ENCODE assay signal across 8 mouse cellular contexts in genomic region chr4:41760288-41760721, GRCm38 (mm10). TPM values are rescaled to one million over a fixed set of nuclear protein-coding genes. Genes with fewer than 3 reads are reported as not detected.
DNase-seq lines count a peak whose midpoint lies in the region; ATAC-seq lines count a peak whose summit lies in the region.

No protein-coding gene starts in this region.

- peak overlapping the region; percentile 99 for H3K27ac ChIP-seq in embryonic facial prominence, embryonic 13.5 days
- peak overlapping the region; percentile 90 for H3K27ac ChIP-seq in heart, embryonic 10.5 days
- peak overlapping the region; percentile 87; the same call in 1 of the 2 replicates for H3K27ac ChIP-seq in kidney, embryonic 14.5 days (ENCODE audit: low read depth, low read length)
- H3K27ac ChIP-seq in liver, embryonic 11.5 days (ENCODE audit: low read depth, low read length) = peak overlapping the region; percentile 77
- peak overlapping the region; percentile 94 for H3K27ac ChIP-seq in stomach, embryonic 16.5 days (ENCODE audit: low read length)

- DNase-seq in 416B (ENCODE audit: low read depth) = peak; percentile 33
- peak; percentile 73 to 79 for DNase-seq in adrenal gland, postnatal 4 days (ENCODE audit: low spot score in 2 of 2)
- DNase-seq in heart, embryonic 10.5 days (ENCODE audit: low spot score) = peak; percentile 98
- DNase-seq in liver, embryonic 11.5 days (ENCODE audit: low spot score) = peak; percentile 87

- no peaks in the 10 kb centered on the region for H3K9me3 ChIP-seq in embryonic facial prominence, embryonic 13.5 days
- H3K9me3 ChIP-seq in heart, embryonic 10.5 days = no peaks in the 10 kb centered on the region
- no peaks in the 10 kb centered on the region for H3K9me3 ChIP-seq in kidney, embryonic 14.5 days (ENCODE audit: control insufficient read depth, low read length)
- H3K9me3 ChIP-seq in liver, embryonic 11.5 days (ENCODE audit: control insufficient read depth, low read length) = no peaks in the 10 kb centered on the region
- no peaks in the 10 kb centered on the region for H3K9me3 ChIP-seq in stomach, embryonic 16.5 days (replicated peaks; ENCODE audit: control insufficient read depth, low read length)

- H3K4me3 ChIP-seq in embryonic facial prominence, embryonic 13.5 days = peak overlapping the region; percentile 61
- H3K4me3 ChIP-seq in heart, embryonic 10.5 days = peak overlapping the region; percentile 57
- H3K4me3 ChIP-seq in kidney, embryonic 14.5 days (ENCODE audit: low read length) = peak overlapping the region; percentile 41
- H3K4me3 ChIP-seq in liver, embryonic 11.5 days (ENCODE audit: low read depth, low read length) = peak overlapping the region; percentile 32
- peak overlapping the region; percentile 58 for H3K4me3 ChIP-seq in stomach, embryonic 16.5 days (replicated peaks; ENCODE audit: low read length)

- peaks cover 24% of the 10 kb centered on the region for H3K36me3 ChIP-seq in embryonic facial prominence, embryonic 13.5 days
- peaks cover 24% of the 10 kb centered on the region for H3K36me3 ChIP-seq in heart, embryonic 10.5 days
- H3K36me3 ChIP-seq in kidney, embryonic 14.5 days (ENCODE audit: control insufficient read depth, insufficient read depth, low read length) = peaks cover 7% of the 10 kb centered on the region; the same call in 1 of the 2 replicates
- peaks cover 6% of the 10 kb centered on the region; the same call in 1 of the 2 replicates for H3K36me3 ChIP-seq in liver, embryonic 11.5 days (ENCODE audit: control insufficient read depth, insufficient read depth, low read length)
- H3K36me3 ChIP-seq in stomach, embryonic 16.5 days (ENCODE audit: control insufficient read depth, insufficient read depth, low read length) = no peaks in the 10 kb centered on the region

- under 1% methylated on average over 15 of the region's 15 CpGs for WGBS in embryonic facial prominence, embryonic 13.5 days
- WGBS in heart, embryonic 10.5 days = 1% methylated on average over 15 of the region's 15 CpGs
- under 1% methylated on average over 15 of the region's 15 CpGs for WGBS in kidney, embryonic 14.5 days
- under 1% methylated on average over 15 of the region's 15 CpGs for WGBS in liver, embryonic 11.5 days
- WGBS in stomach, embryonic 16.5 days = under 1% methylated on average over 15 of the region's 15 CpGs

- no peaks in the 10 kb centered on the region for H3K27me3 ChIP-seq in embryonic facial prominence, embryonic 13.5 days
- H3K27me3 ChIP-seq in heart, embryonic 10.5 days (ENCODE audit: insufficient read depth, poor library complexity, severe bottlenecking) = no peaks in the 10 kb centered on the region
- no peaks in the 10 kb centered on the region for H3K27me3 ChIP-seq in kidney, embryonic 14.5 days (ENCODE audit: control insufficient read depth, insufficient read depth, low read length)
- no peaks in the 10 kb centered on the region for H3K27me3 ChIP-seq in liver, embryonic 11.5 days (replicated peaks; ENCODE audit: control insufficient read depth, insufficient read depth, low read length)
- no peaks in the 10 kb centered on the region for H3K27me3 ChIP-seq in stomach, embryonic 16.5 days (ENCODE audit: control insufficient read depth, insufficient read depth, low read length)

- peaks cover 49% of the 10 kb centered on the region for H3K4me1 ChIP-seq in embryonic facial prominence, embryonic 13.5 days
- H3K4me1 ChIP-seq in heart, embryonic 10.5 days = peaks cover 55% of the 10 kb centered on the region
- peaks cover 28% of the 10 kb centered on the region for H3K4me1 ChIP-seq in kidney, embryonic 14.5 days (ENCODE audit: control insufficient read depth, insufficient read depth, low read length)
- peaks cover 37% of the 10 kb centered on the region for H3K4me1 ChIP-seq in liver, embryonic 11.5 days (replicated peaks; ENCODE audit: control insufficient read depth, insufficient read depth, low read length)
- H3K4me1 ChIP-seq in stomach, embryonic 16.5 days (ENCODE audit: control insufficient read depth, insufficient read depth, low read length) = peaks cover 34% of the 10 kb centered on the region

- peak overlapping the region; percentile 95 for H3K4me2 ChIP-seq in embryonic facial prominence, embryonic 13.5 days
- H3K4me2 ChIP-seq in kidney, embryonic 14.5 days (replicated peaks; ENCODE audit: low read depth, low read length) = peak overlapping the region; percentile 58
- H3K4me2 ChIP-seq in liver, embryonic 11.5 days = peak overlapping the region; percentile 77
- H3K4me2 ChIP-seq in stomach, embryonic 16.5 days (ENCODE audit: low read depth, low read length) = peak overlapping the region; percentile 77

- H3K9ac ChIP-seq in embryonic facial prominence, embryonic 13.5 days = peak overlapping the region; percentile 82
- H3K9ac ChIP-seq in kidney, embryonic 14.5 days (ENCODE audit: low read depth, low read length) = peak overlapping the region; percentile 58
- peak overlapping the region; percentile 58 for H3K9ac ChIP-seq in liver, embryonic 11.5 days (ENCODE audit: low read depth, low read length)
- H3K9ac ChIP-seq in stomach, embryonic 16.5 days (ENCODE audit: low read length) = peak overlapping the region; percentile 77

- ATAC-seq in embryonic facial prominence, embryonic 13.5 days (ENCODE audit: insufficient number of reproducible peaks, insufficient read depth, low FRiP score, low TSS enrichment, low read depth) = peak; percentile 82
- peak; percentile 89 for ATAC-seq in kidney, embryonic 14.5 days (ENCODE audit: low FRiP score, low TSS enrichment)
- ATAC-seq in liver, embryonic 11.5 days (replicated peaks; ENCODE audit: low FRiP score) = peak; percentile 93
- peak; percentile 46 for ATAC-seq in monocyte, adult 5-6 weeks (replicated peaks; ENCODE audit: insufficient number of reproducible peaks, low FRiP score, low TSS enrichment, poor library complexity, severe bottlenecking)
- ATAC-seq in stomach, embryonic 16.5 days (ENCODE audit: insufficient read depth, low FRiP score) = peak; percentile 90

RNA-seq across cellular contexts. Expression of gene Sigmar1, which starts 4.3 kb away (rescaled TPM):
- 10 to 100 TPM; 70.9 to 74.0 TPM for total RNA-seq in adrenal gland, postnatal 4 days (2021)
- polyA plus RNA-seq in embryonic facial prominence, embryonic 13.5 days (2015; fragmentation: Nextera tagmentation; extraction: Ambion mirVana) = 83.8 and 87.7 TPM in 2 replicates
- 79.3 and 97.8 TPM in 2 replicates for polyA plus RNA-seq in heart, embryonic 10.5 days (2016; fragmentation: Nextera tagmentation; extraction: Ambion mirVana)
- polyA plus RNA-seq in kidney, embryonic 14.5 days (2014; fragmentation: Nextera tagmentation; extraction: Ambion mirVana) = 80.8 and 92.2 TPM in 2 replicates
- 87.5 and 90.5 TPM in 2 replicates for polyA plus RNA-seq in liver, embryonic 11.5 days (2014; fragmentation: Nextera tagmentation; extraction: Ambion mirVana)
- 21.7 to 22.0 TPM (median 22.0 TPM) in 3 replicates for total RNA-seq in monocyte, adult 5-6 weeks (2017)
- 76.9 and 88.4 TPM in 2 replicates for polyA plus RNA-seq in stomach, embryonic 16.5 days (2015; fragmentation: Nextera tagmentation; extraction: Ambion mirVana)

RNA-seq across cellular contexts. Expression of gene Galt, which starts 5.3 kb away (rescaled TPM):
- total RNA-seq in adrenal gland, postnatal 4 days (2021) = 10 to 100 TPM; 49.6 to 52.6 TPM
- polyA plus RNA-seq in embryonic facial prominence, embryonic 13.5 days (2015; fragmentation: Nextera tagmentation; extraction: Ambion mirVana) = 43.4 and 47.9 TPM in 2 replicates
- 52.7 and 69.7 TPM in 2 replicates for polyA plus RNA-seq in heart, embryonic 10.5 days (2016; fragmentation: Nextera tagmentation; extraction: Ambion mirVana)
- polyA plus RNA-seq in kidney, embryonic 14.5 days (2014; fragmentation: Nextera tagmentation; extraction: Ambion mirVana) = 35.0 and 42.1 TPM in 2 replicates
- 40.7 and 45.8 TPM in 2 replicates for polyA plus RNA-seq in liver, embryonic 11.5 days (2014; fragmentation: Nextera tagmentation; extraction: Ambion mirVana)
- 28.2 to 32.8 TPM (median 30.4 TPM) in 3 replicates for total RNA-seq in monocyte, adult 5-6 weeks (2017)
- polyA plus RNA-seq in stomach, embryonic 16.5 days (2015; fragmentation: Nextera tagmentation; extraction: Ambion mirVana) = 43.8 and 44.7 TPM in 2 replicates

RNA-seq across cellular contexts. Expression of gene Ccl27a, which starts 13.7 kb away (rescaled TPM):
- total RNA-seq in adrenal gland, postnatal 4 days (2021) = 10 to 100 TPM; 36.2 to 40.5 TPM
- polyA plus RNA-seq in embryonic facial prominence, embryonic 13.5 days (2015; fragmentation: Nextera tagmentation; extraction: Ambion mirVana) = 63.5 and 65.5 TPM in 2 replicates
- 38.1 and 39.7 TPM in 2 replicates for polyA plus RNA-seq in heart, embryonic 10.5 days (2016; fragmentation: Nextera tagmentation; extraction: Ambion mirVana)
- 36.5 and 42.3 TPM in 2 replicates for polyA plus RNA-seq in kidney, embryonic 14.5 days (2014; fragmentation: Nextera tagmentation; extraction: Ambion mirVana)
- polyA plus RNA-seq in liver, embryonic 11.5 days (2014; fragmentation: Nextera tagmentation; extraction: Ambion mirVana) = 14.4 TPM in 2 replicates
- 3.3 to 3.6 TPM in 2 of 3 replicates, not detected in the other for total RNA-seq in monocyte, adult 5-6 weeks (2017)
- 29.9 and 33.6 TPM in 2 replicates for polyA plus RNA-seq in stomach, embryonic 16.5 days (2015; fragmentation: Nextera tagmentation; extraction: Ambion mirVana)

RNA-seq across cellular contexts. Expression of gene Arid3c, which starts 29.4 kb away (rescaled TPM):
- not detected for total RNA-seq in adrenal gland, postnatal 4 days (2021)
- 0.15 and 0.20 TPM in 2 replicates for polyA plus RNA-seq in embryonic facial prominence, embryonic 13.5 days (2015; fragmentation: Nextera tagmentation; extraction: Ambion mirVana)
- polyA plus RNA-seq in heart, embryonic 10.5 days (2016; fragmentation: Nextera tagmentation; extraction: Ambion mirVana) = not detected in 2 replicates
- polyA plus RNA-seq in kidney, embryonic 14.5 days (2014; fragmentation: Nextera tagmentation; extraction: Ambion mirVana) = 0.12 TPM in 1 of 2 replicates, not detected in the other
- not detected in 2 replicates for polyA plus RNA-seq in liver, embryonic 11.5 days (2014; fragmentation: Nextera tagmentation; extraction: Ambion mirVana)
- not detected in 3 replicates for total RNA-seq in monocyte, adult 5-6 weeks (2017)
- polyA plus RNA-seq in stomach, embryonic 16.5 days (2015; fragmentation: Nextera tagmentation; extraction: Ambion mirVana) = not detected in 2 replicates

RNA-seq across cellular contexts. Expression of gene Dctn3, which starts 37.3 kb away (rescaled TPM):
- total RNA-seq in adrenal gland, postnatal 4 days (2021) = 100 to 1,000 TPM in 1 of 2 experiments, 10 to 100 TPM in 1; 90.7 to 103 TPM
- polyA plus RNA-seq in embryonic facial prominence, embryonic 13.5 days (2015; fragmentation: Nextera tagmentation; extraction: Ambion mirVana) = 123 and 128 TPM in 2 replicates
- polyA plus RNA-seq in heart, embryonic 10.5 days (2016; fragmentation: Nextera tagmentation; extraction: Ambion mirVana) = 143 and 146 TPM in 2 replicates
- polyA plus RNA-seq in kidney, embryonic 14.5 days (2014; fragmentation: Nextera tagmentation; extraction: Ambion mirVana) = 107 and 114 TPM in 2 replicates
- 107 and 118 TPM in 2 replicates for polyA plus RNA-seq in liver, embryonic 11.5 days (2014; fragmentation: Nextera tagmentation; extraction: Ambion mirVana)
- 122 to 157 TPM (median 150 TPM) in 3 replicates for total RNA-seq in monocyte, adult 5-6 weeks (2017)
- polyA plus RNA-seq in stomach, embryonic 16.5 days (2015; fragmentation: Nextera tagmentation; extraction: Ambion mirVana) = 132 TPM in 2 replicates

Comparison
In these comparisons a context has a peak if more than half of its experiments do, and no peak if none do; other contexts are left out.
1. Peak in every context shown above with its lines: DNase-seq, ATAC-seq, H3K4me3 ChIP-seq and H3K27ac ChIP-seq.
2. DNase-seq: peak in every context shown above with its lines; median percentile 98 in heart, embryonic 10.5 days; 87 in liver, embryonic 11.5 days; 76 in adrenal gland, postnatal 4 days; 33 in 416B.